Mouse (Mus musculus): ENCODE results near the gene Dcakd. TPM values are rescaled to one million over a fixed set of nuclear protein-coding genes. Genes with fewer than 3 reads are reported as not detected.

Dcakd gene
- polyA plus RNA-seq, 1 experiment from 2014 or later = 170 TPM

DNA sequence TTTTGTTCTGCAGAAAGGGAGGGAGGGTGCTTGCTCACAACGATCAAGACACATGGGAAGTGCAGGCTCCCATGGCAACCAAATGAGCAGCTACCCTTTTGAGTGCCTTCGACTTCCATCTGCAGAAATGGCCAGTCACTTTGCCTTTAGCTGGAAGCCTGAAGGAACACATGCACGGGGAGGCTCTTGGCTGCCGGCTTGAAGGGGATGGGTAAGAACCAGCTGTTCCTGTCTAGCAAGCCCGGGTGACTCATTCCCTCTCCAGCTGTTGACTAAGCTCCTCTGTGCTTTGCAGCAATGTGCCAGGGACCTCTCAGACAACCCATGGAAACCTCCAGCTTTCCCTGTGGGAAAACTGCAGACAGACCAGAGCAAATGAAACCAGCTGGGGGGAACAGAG, 24.9 kb downstream of the Dcakd start:
- 0 out of 2 replicates have a peak, but pooled peaks cover 3% of the 10 kb centered on the region for H3K4me1 ChIP-seq
- 0 out of 2 replicates have a peak, but pooled peaks have one; percentile 38 for ATAC-seq (ENCODE audit: insufficient number of reproducible peaks, insufficient read depth, low FRiP score, low TSS enrichment)
- H3K9ac ChIP-seq = no peak overlapping the region
- H3K9me3 ChIP-seq = no peaks in the 10 kb centered on the region
- peaks cover 48% of the 10 kb centered on the region for H3K36me3 ChIP-seq
- peak overlapping the region; percentile 51; the same call in 1 of the 2 replicates for H3K27ac ChIP-seq
- no peak overlapping the region for H3K4me3 ChIP-seq
- 64% methylated on average over 5 of the region's 5 CpGs for WGBS
- H3K4me2 ChIP-seq (replicated peaks) = no peak overlapping the region
- H3K27me3 ChIP-seq = no peaks in the 10 kb centered on the region

DNA sequence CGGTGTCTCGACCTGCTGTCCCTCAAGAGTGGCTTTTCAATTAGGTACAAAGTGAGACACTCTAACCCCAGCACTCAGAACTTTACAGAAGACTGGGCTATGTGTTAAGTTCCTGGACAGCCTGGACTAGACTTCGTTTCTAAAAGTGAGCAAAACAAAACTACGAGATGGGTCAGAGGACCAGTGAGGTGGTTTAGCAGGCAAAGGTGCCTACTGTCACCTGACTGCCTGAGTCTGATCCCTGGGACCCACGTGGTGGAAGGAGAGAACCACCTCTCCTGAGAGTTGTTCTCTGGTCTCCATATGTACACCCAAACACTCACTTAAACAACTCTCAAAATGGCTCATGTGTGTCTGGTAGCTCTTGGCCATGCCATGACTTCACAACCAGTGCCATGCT, 27.1 kb downstream of the Dcakd start:
- H3K9me3 ChIP-seq = no peaks in the 10 kb centered on the region
- H3K27ac ChIP-seq = no peak overlapping the region
- no peak overlapping the region for H3K4me2 ChIP-seq (replicated peaks)
- H3K9ac ChIP-seq = no peak overlapping the region
- no peaks in the 10 kb centered on the region for H3K27me3 ChIP-seq
- ATAC-seq (ENCODE audit: insufficient number of reproducible peaks, insufficient read depth, low FRiP score, low TSS enrichment) = no peak
- H3K36me3 ChIP-seq = peaks cover 51% of the 10 kb centered on the region
- 74% methylated on average over 5 of the region's 5 CpGs for WGBS
- H3K4me3 ChIP-seq = no peak overlapping the region
- H3K4me1 ChIP-seq = no peaks in the 10 kb centered on the region

DNA sequence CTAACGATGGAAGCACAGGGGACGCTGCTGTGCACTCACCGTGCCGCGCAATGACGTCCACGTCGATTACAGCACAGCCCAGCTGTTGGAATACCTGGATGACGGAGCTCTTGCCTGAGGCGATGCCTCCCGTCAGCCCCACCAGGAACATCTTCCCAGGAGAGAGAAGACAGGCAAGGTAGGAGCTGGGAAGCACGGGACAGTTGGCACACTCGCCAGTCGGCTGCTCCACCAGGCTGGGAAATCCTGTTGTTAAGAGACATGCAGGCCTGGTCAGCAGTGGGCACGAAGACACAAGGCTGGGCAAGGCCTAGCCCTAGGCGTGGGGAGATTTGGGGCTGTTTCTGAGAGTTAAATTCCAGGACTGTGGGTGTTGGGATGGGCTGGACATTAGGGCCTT, 28.0 kb downstream of the Dcakd start:
- H3K36me3 ChIP-seq = peaks cover 56% of the 10 kb centered on the region
- H3K27ac ChIP-seq = no peak overlapping the region
- H3K9me3 ChIP-seq = no peaks in the 10 kb centered on the region
- no peak for ATAC-seq (ENCODE audit: insufficient number of reproducible peaks, insufficient read depth, low FRiP score, low TSS enrichment)
- no peak overlapping the region for H3K9ac ChIP-seq
- 93% methylated on average over 16 of the region's 16 CpGs for WGBS
- H3K4me2 ChIP-seq (replicated peaks) = no peak overlapping the region
- no peaks in the 10 kb centered on the region for H3K27me3 ChIP-seq
- H3K4me3 ChIP-seq = no peak overlapping the region
- H3K4me1 ChIP-seq = no peaks in the 10 kb centered on the region

DNA sequence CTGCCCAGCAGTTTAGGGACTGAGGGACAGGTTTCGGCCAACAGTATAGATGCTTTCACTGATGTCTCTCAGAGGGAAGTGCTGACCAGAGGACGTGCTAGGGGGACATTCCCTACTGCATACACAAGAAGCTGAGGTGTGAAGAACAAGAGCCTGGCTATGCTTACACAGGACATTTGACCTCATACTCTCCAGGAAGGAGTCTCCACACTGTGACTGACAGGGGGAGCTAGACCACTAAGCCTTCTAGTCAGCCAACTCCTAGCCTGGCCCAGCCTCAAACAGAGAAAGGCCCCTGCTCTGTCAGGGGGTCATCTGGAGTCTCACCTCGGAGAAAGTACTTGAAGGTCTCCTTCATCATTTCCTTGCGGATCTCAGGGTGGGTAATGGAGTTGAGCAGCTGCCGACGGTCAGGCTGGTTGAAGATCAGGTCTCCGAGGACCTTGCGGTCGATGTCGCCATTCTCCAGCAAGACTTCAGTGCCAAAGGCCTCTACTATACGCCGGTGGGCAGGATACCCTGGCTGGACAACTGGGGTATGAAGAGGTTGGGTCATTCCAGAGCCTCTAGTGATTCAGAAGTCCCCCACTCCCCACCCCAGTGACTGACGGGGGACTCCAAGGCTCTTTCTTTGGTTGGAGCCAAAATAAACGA, 28.7 kb downstream of the Dcakd start:
- no peak overlapping the region for H3K9ac ChIP-seq
- no peaks in the 10 kb centered on the region for H3K27me3 ChIP-seq
- 0 out of 2 replicates have a peak overlapping the region, but pooled peaks have one; percentile 30 for H3K27ac ChIP-seq
- H3K36me3 ChIP-seq = peaks cover 58% of the 10 kb centered on the region
- WGBS = 89% methylated on average over 14 of the region's 14 CpGs
- no peaks in the 10 kb centered on the region for H3K9me3 ChIP-seq
- no peak for ATAC-seq (ENCODE audit: insufficient number of reproducible peaks, insufficient read depth, low FRiP score, low TSS enrichment)
- no peak overlapping the region for H3K4me3 ChIP-seq
- no peaks in the 10 kb centered on the region for H3K4me1 ChIP-seq
- H3K4me2 ChIP-seq (replicated peaks) = no peak overlapping the region

DNA sequence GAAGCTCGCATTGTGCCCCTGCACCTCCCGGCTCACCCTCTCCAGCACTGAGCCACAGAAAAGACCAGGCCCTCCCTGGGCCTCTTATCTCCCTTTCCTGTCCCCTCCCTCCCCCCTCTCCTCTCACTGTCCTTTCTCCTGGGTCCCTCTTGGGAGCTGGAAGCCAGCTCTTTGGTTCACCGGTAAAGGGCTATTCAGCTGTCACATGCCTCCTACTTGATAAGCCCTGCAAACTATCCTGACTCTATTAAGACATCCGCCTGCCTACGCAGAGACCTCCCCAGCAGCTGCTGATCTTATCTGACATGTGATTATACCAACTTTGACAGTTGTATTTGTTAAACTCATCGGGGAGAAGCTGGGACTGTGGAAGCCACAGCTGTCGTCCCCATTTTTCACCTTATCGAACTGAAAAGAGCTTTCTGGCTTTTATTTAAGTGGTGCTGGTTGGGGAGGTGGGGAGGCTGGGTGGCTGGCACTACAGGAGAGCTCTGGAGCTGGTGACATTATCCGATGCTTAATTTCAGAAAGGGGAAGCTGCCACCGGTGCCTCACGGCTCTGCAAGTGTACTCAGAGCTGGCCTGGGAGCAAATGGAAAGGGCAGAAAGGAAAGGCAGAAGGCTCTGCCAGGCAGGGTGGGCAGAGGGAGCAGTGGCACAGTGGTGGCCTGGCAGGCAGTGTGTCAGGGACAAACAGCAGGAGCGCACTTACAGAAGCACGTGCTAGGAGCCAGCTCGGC, 29.4 kb downstream of the Dcakd start:
- Histone ChIP-seq H3K36me3 (peaks cover 65% of the 10 kb centered on the region), H3K4me1 (no peaks in the 10 kb centered on the region), H3K27ac (0 out of 2 replicates have a peak overlapping the region, but pooled peaks have one; percentile 30), H3K4me2 (replicated peaks) (no peak overlapping the region), H3K9ac (no peak overlapping the region), H3K4me3 (no peak overlapping the region), H3K27me3 (no peaks in the 10 kb centered on the region), H3K9me3 (no peaks in the 10 kb centered on the region)
- WGBS = 75% methylated on average over 14 of the region's 14 CpGs
- ATAC-seq (ENCODE audit: insufficient number of reproducible peaks, insufficient read depth, low FRiP score, low TSS enrichment) = no peak

DNA sequence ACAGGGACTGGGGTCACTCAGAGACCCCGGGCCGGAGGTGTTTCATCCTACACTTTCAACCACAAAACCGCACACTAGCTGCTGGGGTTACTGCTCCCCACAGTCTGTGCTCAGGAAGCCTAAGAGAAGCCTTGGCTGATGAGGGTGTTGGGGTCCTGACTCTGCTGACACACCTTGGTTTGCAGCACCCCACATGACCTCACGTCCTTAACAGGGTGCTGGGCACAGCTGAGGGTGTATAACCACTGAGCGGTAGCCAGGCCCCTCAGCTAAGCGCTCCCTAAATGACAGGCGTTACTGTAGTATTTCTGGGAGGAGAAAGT, 29.9 kb downstream of the Dcakd start:
- H3K36me3 ChIP-seq = peaks cover 70% of the 10 kb centered on the region
- H3K9me3 ChIP-seq = no peaks in the 10 kb centered on the region
- no peak overlapping the region for H3K9ac ChIP-seq
- WGBS = 85% methylated on average over 7 of the region's 7 CpGs
- no peak overlapping the region for H3K4me3 ChIP-seq
- no peaks in the 10 kb centered on the region for H3K27me3 ChIP-seq
- no peak for ATAC-seq (ENCODE audit: insufficient number of reproducible peaks, insufficient read depth, low FRiP score, low TSS enrichment)
- H3K4me2 ChIP-seq (replicated peaks) = no peak overlapping the region
- no peaks in the 10 kb centered on the region for H3K4me1 ChIP-seq
- no peak overlapping the region for H3K27ac ChIP-seq

DNA sequence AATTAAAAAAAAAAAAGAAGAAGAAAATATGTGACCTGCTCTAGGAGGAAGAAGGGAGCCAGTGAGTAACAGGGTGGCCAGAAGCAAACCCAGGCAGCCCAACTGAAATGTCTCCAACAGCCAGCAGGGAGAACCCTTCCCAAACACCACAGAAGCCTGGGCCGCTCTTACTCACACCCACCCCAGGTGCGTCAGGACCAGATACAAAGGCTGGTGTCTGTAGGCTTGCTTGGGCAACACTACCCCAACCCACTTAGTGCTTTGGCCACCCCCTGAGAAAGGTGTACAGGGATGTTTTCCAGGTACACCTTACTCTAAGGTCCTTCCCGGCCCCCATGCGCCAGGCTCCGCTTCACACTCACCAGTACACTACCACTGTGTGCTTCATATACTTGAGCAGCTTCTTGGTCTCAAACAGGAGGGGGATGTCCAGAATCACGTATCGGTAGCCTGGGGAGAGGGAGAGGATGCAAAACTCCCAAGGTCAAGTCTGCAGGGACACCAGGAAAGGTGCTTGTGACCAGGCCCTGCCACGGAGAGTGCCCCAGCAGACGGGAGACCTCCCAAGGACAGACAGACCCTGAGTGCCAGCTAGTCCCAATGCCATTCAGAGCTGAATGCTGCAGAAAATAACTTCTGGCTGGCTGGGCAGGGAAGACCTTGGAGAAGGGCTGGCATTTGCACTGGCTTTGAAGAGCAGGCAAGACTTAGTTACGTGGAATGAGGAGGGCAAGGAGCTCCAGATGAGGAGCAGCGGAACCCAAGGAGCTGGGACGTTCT, 31.0 kb downstream of the Dcakd start:
- no peak overlapping the region for H3K9ac ChIP-seq
- no peaks in the 10 kb centered on the region for H3K9me3 ChIP-seq
- H3K4me3 ChIP-seq = no peak overlapping the region
- no peaks in the 10 kb centered on the region for H3K4me1 ChIP-seq
- peaks cover 70% of the 10 kb centered on the region for H3K36me3 ChIP-seq
- H3K27me3 ChIP-seq = no peaks in the 10 kb centered on the region
- no peak for ATAC-seq (ENCODE audit: insufficient number of reproducible peaks, insufficient read depth, low FRiP score, low TSS enrichment)
- no peak overlapping the region for H3K27ac ChIP-seq
- no peak overlapping the region for H3K4me2 ChIP-seq (replicated peaks)
- WGBS = 95% methylated on average over 12 of the region's 12 CpGs

DNA sequence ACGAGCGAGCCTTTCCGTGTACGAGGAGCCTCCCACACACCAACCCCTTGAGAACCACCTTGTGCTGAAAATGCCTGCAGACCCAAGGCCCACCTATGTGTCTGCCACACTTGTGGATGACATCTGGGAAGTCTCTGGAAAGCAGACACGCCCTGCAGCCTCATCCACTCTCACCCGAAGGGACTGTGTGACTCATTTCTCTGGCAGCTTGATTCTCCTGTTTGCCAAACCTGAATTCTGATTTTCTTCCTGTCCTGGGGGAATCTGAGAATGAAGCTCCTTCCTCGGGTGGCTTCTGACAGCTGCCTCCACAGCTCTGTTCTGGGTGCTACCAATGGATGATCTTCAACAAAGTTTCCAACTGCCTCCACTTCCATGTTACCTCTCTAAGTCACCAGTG, 31.7 kb downstream of the Dcakd start:
- ATAC-seq (ENCODE audit: insufficient number of reproducible peaks, insufficient read depth, low FRiP score, low TSS enrichment) = no peak
- Histone ChIP-seq H3K27me3 (peaks cover 7% of the 10 kb centered on the region), H3K4me2 (replicated peaks) (no peak overlapping the region), H3K4me3 (no peak overlapping the region), H3K9me3 (no peaks in the 10 kb centered on the region), H3K9ac (no peak overlapping the region), H3K4me1 (peaks cover 8% of the 10 kb centered on the region), H3K27ac (no peak overlapping the region), H3K36me3 (peaks cover 70% of the 10 kb centered on the region)
- 88% methylated on average over 7 of the region's 7 CpGs for WGBS

DNA sequence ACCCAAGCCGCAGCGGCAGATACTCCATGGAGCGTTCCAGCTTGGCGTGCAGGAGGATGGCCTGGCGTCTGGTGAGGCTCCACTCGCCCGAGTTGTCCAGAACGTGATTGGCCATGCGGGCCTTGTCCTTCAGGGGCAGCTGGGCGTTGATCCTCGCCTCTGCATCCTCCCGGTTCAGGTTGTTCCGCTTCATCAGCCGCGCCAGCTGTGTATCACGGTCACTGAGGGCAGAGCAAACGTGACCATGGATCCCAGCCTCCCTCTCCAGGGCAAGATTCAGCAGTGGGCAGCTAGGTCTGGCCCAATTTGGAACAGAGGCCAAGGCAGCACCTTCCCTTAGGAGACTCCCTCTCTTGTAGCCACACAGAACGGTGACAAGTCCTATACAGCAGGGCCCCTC, 33.2 kb downstream of the Dcakd start:
- Histone ChIP-seq H3K27me3 (peaks cover 21% of the 10 kb centered on the region), H3K4me1 (peaks cover 21% of the 10 kb centered on the region)
- no peak for ATAC-seq (ENCODE audit: insufficient number of reproducible peaks, insufficient read depth, low FRiP score, low TSS enrichment)

DNA sequence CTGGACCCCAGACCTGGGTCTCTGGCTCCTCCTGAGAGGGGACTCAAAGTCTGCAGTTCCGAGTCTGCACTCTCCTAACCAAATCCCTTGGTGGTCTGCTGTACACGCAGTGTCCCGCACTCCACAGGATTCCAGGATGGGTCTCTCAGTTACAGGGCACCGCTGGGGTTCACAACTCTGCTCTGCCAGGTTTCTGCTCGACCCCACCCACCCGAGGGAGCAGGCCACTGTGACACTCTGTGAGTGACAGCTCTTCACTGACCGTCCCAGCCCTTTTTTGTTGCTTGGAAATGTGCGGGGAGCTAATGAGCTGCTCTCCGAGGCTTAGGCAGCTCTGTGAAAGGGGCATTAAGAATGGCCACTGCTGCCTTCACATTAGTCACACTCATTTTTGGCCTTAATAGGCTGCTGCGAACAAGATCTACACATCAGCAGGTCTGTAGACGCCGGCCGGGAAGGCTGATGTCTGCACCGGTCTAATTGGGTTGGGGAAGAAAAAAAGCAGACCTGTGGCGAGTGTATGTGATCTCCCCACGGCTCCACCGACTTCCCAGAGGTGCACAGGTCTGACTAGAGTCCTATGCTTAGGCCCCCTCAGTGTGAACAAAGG, 34.6 kb downstream of the Dcakd start:
- peaks cover 35% of the 10 kb centered on the region for H3K27me3 ChIP-seq
- H3K4me1 ChIP-seq = peaks cover 27% of the 10 kb centered on the region
- no peak overlapping the region for H3K9ac ChIP-seq
- H3K4me2 ChIP-seq (replicated peaks) = no peak overlapping the region
- no peak for ATAC-seq (ENCODE audit: insufficient number of reproducible peaks, insufficient read depth, low FRiP score, low TSS enrichment)
- H3K27ac ChIP-seq = no peak overlapping the region
- no peaks in the 10 kb centered on the region for H3K9me3 ChIP-seq
- whole genome bisulfite sequencing = 48% methylated on average over 17 of the region's 17 CpGs
- no peak overlapping the region for H3K4me3 ChIP-seq
- peaks cover 51% of the 10 kb centered on the region for H3K36me3 ChIP-seq

More for the DNA sequence above, 33.2 kb downstream of the Dcakd start:
- no peak overlapping the region for H3K4me2 ChIP-seq (replicated peaks)
- H3K9me3 ChIP-seq = no peaks in the 10 kb centered on the region
- WGBS = 86% methylated on average over 18 of the region's 18 CpGs
- H3K27ac ChIP-seq = no peak overlapping the region
- peaks cover 65% of the 10 kb centered on the region for H3K36me3 ChIP-seq
- H3K4me3 ChIP-seq = no peak overlapping the region
- H3K9ac ChIP-seq = no peak overlapping the region

DNA sequence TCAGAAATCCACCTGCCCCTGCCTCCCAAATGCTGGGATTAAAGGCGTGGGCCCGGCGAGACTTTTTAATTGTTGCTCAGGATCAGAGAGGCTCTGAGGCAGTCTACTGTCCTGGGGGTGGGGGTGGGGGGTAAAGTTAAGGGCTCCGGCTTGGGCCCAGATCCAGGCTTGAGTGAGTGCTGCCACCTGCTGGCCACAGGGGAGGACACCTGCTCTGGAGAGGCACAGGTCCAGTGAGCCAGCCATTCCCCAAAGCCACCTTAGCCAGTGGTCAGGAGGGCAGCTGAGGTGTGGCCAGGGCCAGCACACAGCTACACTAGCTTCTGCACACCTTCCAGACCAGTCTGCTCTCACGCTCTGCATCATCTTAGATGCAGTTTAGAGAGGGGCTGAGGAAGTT, 35.2 kb downstream of the Dcakd start:
- ATAC-seq (ENCODE audit: insufficient number of reproducible peaks, insufficient read depth, low FRiP score, low TSS enrichment) = no peak; the same call in 1 of the 2 replicates
- H3K4me1 ChIP-seq = peaks cover 27% of the 10 kb centered on the region
- no peaks in the 10 kb centered on the region for H3K9me3 ChIP-seq
- 6% methylated on average over 5 of the region's 5 CpGs for WGBS
- H3K27me3 ChIP-seq = peaks cover 38% of the 10 kb centered on the region
- H3K9ac ChIP-seq = no peak overlapping the region
- H3K4me2 ChIP-seq (replicated peaks) = no peak overlapping the region
- H3K27ac ChIP-seq = no peak overlapping the region
- H3K36me3 ChIP-seq = peaks cover 45% of the 10 kb centered on the region
- H3K4me3 ChIP-seq = no peak overlapping the region
